Mouse (Mus musculus): ENCODE data around the gene Sec14l3. TPM values are rescaled to one million over a fixed set of nuclear protein-coding genes. Genes with fewer than 3 reads are reported as not detected.

The Sec14l3 gene
- total and polyA plus RNA-seq, 3 experiments: not detected

DNA sequence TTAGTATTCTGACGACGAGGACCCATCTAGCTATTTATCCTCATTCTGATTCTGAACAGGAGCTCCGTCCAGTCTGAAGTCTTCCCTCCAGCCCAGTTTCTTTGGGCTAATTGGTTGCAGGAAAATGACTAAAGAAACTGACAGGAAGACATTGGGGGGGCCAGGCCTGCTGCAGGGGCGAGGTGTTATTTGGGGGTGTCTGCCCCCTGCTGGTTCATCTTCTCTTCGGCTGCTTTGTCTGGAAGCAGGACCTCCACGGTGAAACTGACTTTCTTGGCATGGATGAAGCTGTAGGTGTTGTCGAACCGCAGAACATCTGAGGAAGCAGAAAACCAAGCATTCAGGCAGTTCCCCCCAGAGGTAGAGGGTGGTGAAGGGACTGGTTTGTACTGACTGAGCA, 33.5 kb downstream of the Sec14l3 start:
- peak; percentile 18; the same call in 1 of the 2 replicates for TF ChIP-seq SMC3 (IDR thresholded peaks at IDR 0.05; ENCODE audit: low read depth, low read length)
- no peak for TF ChIP-seq ELF1 (IDR thresholded peaks at IDR 0.05; ENCODE audit: low read depth, low read length)
- TF ChIP-seq CTCF (IDR thresholded peaks at IDR 0.05 in 2 of 3, conservative IDR thresholded peaks at IDR 0.05 in 1 of 3; ENCODE audit: control insufficient read depth in 1 of 3, insufficient read depth in 1 of 3, low read depth in 2 of 3, low read length in 3 of 3, poor library complexity in 1 of 3, severe bottlenecking in 1 of 3): peak; percentile 28 to 61 (median 54); a peak in 5 of 6 replicates
- Histone ChIP-seq H3K4me1 (ENCODE audit: control insufficient read depth in 1 of 2, insufficient read depth in 2 of 2, low read length in 2 of 2) (peaks cover 0 to 7% of the 10 kb centered on the region in 2 experiments; a peak in 2 of 4 replicates), H3K4me3 (ENCODE audit: control insufficient read depth in 1 of 2, insufficient read depth in 1 of 2, low read depth in 2 of 2, low read length in 2 of 2) (no peak overlapping the region), H3K27me3 (ENCODE audit: control insufficient read depth in 1 of 2, insufficient read depth in 2 of 2, low read length in 2 of 2) (no peaks in the 10 kb centered on the region), H3K9me3 (replicated peaks; ENCODE audit: insufficient read depth, low read length) (no peaks in the 10 kb centered on the region), H3K36me3 (ENCODE audit: control insufficient read depth in 1 of 2, insufficient read depth in 2 of 2, low read length in 2 of 2) (peaks cover 0 to 6% of the 10 kb centered on the region in 2 experiments; a peak in 1 of 4 replicates), H3K9ac (ENCODE audit: control insufficient read depth, low read depth, low read length, poor library complexity, severe bottlenecking) (no peak overlapping the region), H3K79me2 (ENCODE audit: control insufficient read depth, insufficient read depth, low read length, poor library complexity) (peaks cover 8% of the 10 kb centered on the region), H3K27ac (ENCODE audit: control insufficient read depth, low read depth, low read length) (no peak overlapping the region)
- peak; percentile 63 for DNase-seq (ENCODE audit: low read depth, low spot score)

- no peaks in the 10 kb centered on the region for H3K27me3 ChIP-seq (ENCODE audit: control insufficient read depth in 1 of 2, insufficient read depth in 2 of 2, low read length in 2 of 2)
- peaks cover 0 to 6% of the 10 kb centered on the region in 2 experiments; a peak in 1 of 4 replicates for H3K36me3 ChIP-seq (ENCODE audit: control insufficient read depth in 1 of 2, insufficient read depth in 2 of 2, low read length in 2 of 2)
- no peak overlapping the region for H3K27ac ChIP-seq (ENCODE audit: control insufficient read depth, low read depth, low read length)
- no peak for DNase-seq (ENCODE audit: low read depth, low spot score)
- H3K4me3 ChIP-seq (ENCODE audit: control insufficient read depth in 1 of 2, insufficient read depth in 1 of 2, low read depth in 2 of 2, low read length in 2 of 2): no peak overlapping the region
- H3K9me3 ChIP-seq (replicated peaks; ENCODE audit: insufficient read depth, low read length): no peaks in the 10 kb centered on the region
- no peak for TF ChIP-seq NELFE (IDR thresholded peaks at IDR 0.05; ENCODE audit: low read depth, low read length)
- TF ChIP-seq CHD1 (IDR thresholded peaks at IDR 0.05; ENCODE audit: low read depth, low read length): no peak
- TF ChIP-seq USF2 (IDR thresholded peaks at IDR 0.05; ENCODE audit: borderline replicate concordance in 1 of 2, insufficient read depth in 1 of 2, low read depth in 1 of 2, low read length in 2 of 2): no peak
- TF ChIP-seq RAD21 (IDR thresholded peaks at IDR 0.05; ENCODE audit: low read depth, low read length): no peak
- TF ChIP-seq GABPA (IDR thresholded peaks at IDR 0.05; ENCODE audit: low read depth, low read length): no peak
- no peak for TF ChIP-seq MAX (IDR thresholded peaks at IDR 0.05; ENCODE audit: low read length)
- TF ChIP-seq CHD2 (IDR thresholded peaks at IDR 0.05; ENCODE audit: low read length): no peak
- no peak for TF ChIP-seq CTCF (IDR thresholded peaks at IDR 0.05 in 2 of 3, conservative IDR thresholded peaks at IDR 0.05 in 1 of 3; ENCODE audit: control insufficient read depth in 1 of 3, insufficient read depth in 1 of 3, low read depth in 2 of 3, low read length in 3 of 3, poor library complexity in 1 of 3, severe bottlenecking in 1 of 3)
- no peak for TF ChIP-seq MEF2A (IDR thresholded peaks at IDR 0.05; ENCODE audit: extremely low read depth, insufficient replicate concordance, low read depth, low read length, poor library complexity, severe bottlenecking)
- TF ChIP-seq UBTF (IDR thresholded peaks at IDR 0.05; ENCODE audit: borderline replicate concordance, insufficient read depth, low read depth, low read length): no peak
- TF ChIP-seq ELF1 (IDR thresholded peaks at IDR 0.05; ENCODE audit: low read depth, low read length): no peak
- TF ChIP-seq JUND (IDR thresholded peaks at IDR 0.05; ENCODE audit: low read depth, low read length): no peak
- no peak for TF ChIP-seq ZMIZ1 (IDR thresholded peaks at IDR 0.05; ENCODE audit: low read depth, low read length)
- no peak for TF ChIP-seq SMC3 (IDR thresholded peaks at IDR 0.05; ENCODE audit: low read depth, low read length)
- no peak for TF ChIP-seq GATA1 (IDR thresholded peaks at IDR 0.05; ENCODE audit: low read depth, low read length)
- no peak for TF ChIP-seq E2F4 (IDR thresholded peaks at IDR 0.05; ENCODE audit: borderline replicate concordance, low read depth, low read length)
- H3K9ac ChIP-seq (ENCODE audit: control insufficient read depth, low read depth, low read length, poor library complexity, severe bottlenecking): no peak overlapping the region
- H3K79me2 ChIP-seq (ENCODE audit: control insufficient read depth, insufficient read depth, low read length, poor library complexity): peaks cover 8% of the 10 kb centered on the region
- H3K4me1 ChIP-seq (ENCODE audit: control insufficient read depth in 1 of 2, insufficient read depth in 2 of 2, low read length in 2 of 2): peaks cover 0 to 7% of the 10 kb centered on the region in 2 experiments; a peak in 2 of 4 replicates
Observed at GRCm38 (mm10) chr11:4098816-4099215, 34.2 kb downstream of the Sec14l3 start.
